ENCODE assay signal across 11 mouse cellular contexts in genomic region chr13:82586335-82586734, GRCm38 (mm10).
"Had no signal": no experiment of that assay in that cellular context is flagged by ENCODE, and none has a peak within 500 bp of the region (broad histone marks: within the 10 kb centered on the region; RNA-seq: fewer than 3 reads in every experiment).

No protein-coding gene starts in this region.

- DNase-seq: retina, postnatal 1 day; right cerebral cortex, adult 18-20 months; right cerebral cortex, postnatal 14 days; right cerebral cortex, postnatal 25 days; spleen, adult 18-20 months; thymus, adult 18-20 months; thymus, adult 2 months; thymus, postnatal 14 days; thymus, postnatal 25 days; thymus, postnatal 36 days; thymus, postnatal 4 days had no signal
